Mouse (Mus musculus): ENCODE results near the gene Ly6g6f. TPM values are rescaled to one million over a fixed set of nuclear protein-coding genes. Genes with fewer than 3 reads are reported as not detected.
A peak's percentile ranks its signal among the peaks of the same experiment; 100 is the strongest.

Ly6g6f gene
- total and polyA plus RNA-seq, 3 experiments = 0.54 to 0.67 TPM; not detected in 1

DNA sequence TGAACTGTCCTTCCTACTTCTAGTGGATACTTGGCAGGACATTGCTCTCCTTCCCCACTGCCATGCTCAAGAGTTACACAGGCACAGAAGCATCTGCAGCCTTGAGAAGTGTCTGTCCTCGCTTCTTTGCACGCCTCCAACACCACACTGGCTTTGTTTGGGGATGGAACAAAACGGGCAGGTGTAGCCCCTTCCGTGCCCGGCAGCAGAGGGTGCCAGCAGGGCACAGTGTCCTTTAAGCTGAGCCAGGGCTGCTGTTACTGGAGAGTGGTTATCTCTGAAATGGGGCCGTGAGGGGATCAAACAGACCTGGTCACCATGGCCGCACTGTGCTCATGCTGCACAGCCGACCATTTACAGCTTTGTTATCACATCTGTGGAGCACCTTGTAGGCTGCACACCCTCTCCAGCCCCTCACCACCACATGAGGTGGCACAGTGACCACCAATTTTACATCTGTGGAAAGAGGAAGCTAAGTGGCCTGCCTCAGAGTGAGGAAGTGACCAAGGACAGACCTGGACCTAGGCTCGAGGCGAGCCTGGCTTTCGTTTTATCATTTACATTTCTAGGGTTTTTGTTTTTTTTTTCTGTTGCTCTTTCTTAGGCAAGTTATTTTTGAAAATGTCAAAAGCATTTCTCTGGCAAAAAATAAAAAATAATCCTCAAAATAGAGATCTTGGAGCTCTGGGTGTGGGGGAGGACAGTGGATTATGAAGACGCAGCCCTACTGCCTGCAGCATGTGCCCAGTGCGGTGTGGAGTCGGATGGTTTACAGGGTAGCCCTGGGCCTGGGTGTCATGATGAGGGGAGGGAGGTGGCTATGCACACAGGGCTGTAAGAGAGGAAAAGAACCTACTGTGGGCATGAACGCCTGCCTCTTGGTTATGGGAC is 9.3 kb upstream of the Ly6g6f start:
- no peaks in the 10 kb centered on the region; the same call in 1 of the 2 replicates for H3K79me2 ChIP-seq (replicated peaks; ENCODE audit: control insufficient read depth, extremely low read depth, insufficient read depth, poor library complexity, severe bottlenecking)
- no peaks in the 10 kb centered on the region for H3K9me3 ChIP-seq (replicated peaks; ENCODE audit: low read length)
- H3K4me2 ChIP-seq (ENCODE audit: insufficient read depth, low read depth, poor library complexity, severe bottlenecking) = no peak overlapping the region
- no peaks in the 10 kb centered on the region for H3K27me3 ChIP-seq (replicated peaks)
- DNase-seq (ENCODE audit: extremely low read depth) = no peak
- peak; percentile 20; the same call in 1 of the 2 replicates for TF ChIP-seq ZNF384 (IDR thresholded peaks at IDR 0.05; ENCODE audit: low read depth, low read length)
- TF ChIP-seq USF1 (IDR thresholded peaks at IDR 0.05; ENCODE audit: low read depth, low read length) = no peak
- H3K27ac ChIP-seq (ENCODE audit: insufficient read depth, low read depth) = no peak overlapping the region
- in situ Hi-C loops (cut with MboI; ENCODE audit: low pct_ligation_motif_present, low pct_unique_long_range_greater_than_20kb, low sequenced_read_pairs) (no loop called here), dilution Hi-C loops (cut with MboI; ENCODE audit: extremely low pct_ligation_motif_present, extremely low pct_unique_long_range_greater_than_20kb, low sequenced_read_pairs) (no loop called here)
- H3K9ac ChIP-seq (ENCODE audit: insufficient read depth, low read depth) = no peak overlapping the region
- no peak overlapping the region for H3K4me3 ChIP-seq (replicated peaks in 1 of 3; ENCODE audit: low read depth in 2 of 3, low read length in 2 of 3, poor library complexity in 1 of 3)
- peaks cover 3 to 20% of the 10 kb centered on the region in 2 experiments for H3K4me1 ChIP-seq (ENCODE audit: control insufficient read depth in 1 of 2, insufficient read depth in 2 of 2)
- peaks cover 42 to 85% of the 10 kb centered on the region in 2 experiments for H3K36me3 ChIP-seq (replicated peaks in 1 of 2; ENCODE audit: control insufficient read depth in 1 of 2, insufficient read depth in 1 of 2, low read length in 1 of 2)

DNA sequence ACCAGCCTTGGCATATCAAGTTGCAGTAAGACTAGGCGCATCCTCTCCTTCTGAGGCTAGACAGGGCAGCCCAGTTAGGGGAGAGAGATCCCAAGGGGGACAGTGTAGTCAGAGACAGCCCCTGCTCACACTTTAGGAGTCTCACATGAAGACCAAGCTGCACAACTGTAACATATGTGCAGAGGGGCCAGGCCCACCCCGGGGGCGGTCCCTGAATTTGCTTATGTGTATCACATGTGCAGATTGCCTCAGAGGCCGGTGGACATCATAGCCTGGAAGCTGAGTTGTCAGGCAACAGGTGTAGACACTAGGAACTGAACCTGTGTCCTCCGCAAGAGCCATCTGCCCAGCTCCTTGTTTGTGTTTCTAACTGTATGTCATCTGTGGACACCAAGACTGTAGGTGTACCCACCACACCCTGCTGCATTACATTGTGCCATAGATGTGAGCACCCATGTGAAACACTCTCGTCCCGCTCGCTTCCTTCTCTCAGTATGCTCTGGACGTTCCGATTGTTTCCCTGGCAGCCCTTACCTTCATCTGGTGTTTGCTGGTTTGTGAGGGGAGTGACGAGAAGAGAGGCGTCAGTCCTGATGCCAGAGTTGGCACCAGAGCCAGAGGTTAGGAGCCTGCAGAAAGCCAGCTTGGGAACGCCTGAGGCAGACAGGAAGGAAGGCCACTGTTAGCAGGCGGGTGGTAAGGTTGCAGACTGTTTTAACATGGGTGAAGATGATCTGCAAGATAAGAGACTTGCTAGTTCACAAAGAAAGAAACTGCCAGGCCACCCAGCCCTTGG is 7.2 kb upstream of the Ly6g6f start:
- Histone ChIP-seq H3K27ac (ENCODE audit: insufficient read depth, low read depth) (no peak overlapping the region), H3K79me2 (replicated peaks; ENCODE audit: control insufficient read depth, extremely low read depth, insufficient read depth, poor library complexity, severe bottlenecking) (no peaks in the 10 kb centered on the region; the same call in 1 of the 2 replicates), H3K4me1 (ENCODE audit: control insufficient read depth in 1 of 2, insufficient read depth in 2 of 2) (peaks cover 3 to 20% of the 10 kb centered on the region in 2 experiments), H3K9me3 (replicated peaks; ENCODE audit: low read length) (no peaks in the 10 kb centered on the region), H3K4me3 (replicated peaks in 1 of 3; ENCODE audit: low read depth in 2 of 3, low read length in 2 of 3, poor library complexity in 1 of 3) (no peak overlapping the region), H3K9ac (ENCODE audit: insufficient read depth, low read depth) (no peak overlapping the region), H3K4me2 (ENCODE audit: insufficient read depth, low read depth, poor library complexity, severe bottlenecking) (no peak overlapping the region), H3K36me3 (replicated peaks in 1 of 2; ENCODE audit: control insufficient read depth in 1 of 2, insufficient read depth in 1 of 2, low read length in 1 of 2) (peaks cover 37 to 66% of the 10 kb centered on the region in 2 experiments), H3K27me3 (replicated peaks) (peaks cover 3% of the 10 kb centered on the region)
- dilution Hi-C loops (cut with MboI; ENCODE audit: extremely low pct_ligation_motif_present, extremely low pct_unique_long_range_greater_than_20kb, low sequenced_read_pairs) (no loop called here), in situ Hi-C loops (cut with MboI; ENCODE audit: low pct_ligation_motif_present, low pct_unique_long_range_greater_than_20kb, low sequenced_read_pairs) (no loop called here)
- DNase-seq (ENCODE audit: extremely low read depth) = no peak
- TF ChIP-seq EP300 (IDR thresholded peaks at IDR 0.05; ENCODE audit: low read length) = no peak
- TF ChIP-seq CHD1 (IDR thresholded peaks at IDR 0.05; ENCODE audit: low read depth, low read length) = no peak
- no peak for TF ChIP-seq UBTF (IDR thresholded peaks at IDR 0.05; ENCODE audit: low read depth, low read length)
- no peak for TF ChIP-seq POLR2AphosphoS2 (IDR thresholded peaks at IDR 0.05; ENCODE audit: low read depth, low read length)
- TF ChIP-seq ZMIZ1 (IDR thresholded peaks at IDR 0.05; ENCODE audit: low read depth, low read length) = no peak
- no peak for TF ChIP-seq MEF2A (IDR thresholded peaks at IDR 0.05; ENCODE audit: borderline replicate concordance, low read depth, low read length)
- no peak for TF ChIP-seq NELFE (IDR thresholded peaks at IDR 0.05; ENCODE audit: low read depth, low read length)
- TF ChIP-seq TBP (conservative IDR thresholded peaks at IDR 0.05; ENCODE audit: low read depth, low read length) = no peak
- no peak for TF ChIP-seq E2F4 (IDR thresholded peaks at IDR 0.05; ENCODE audit: insufficient replicate concordance, low read depth, low read length)
- no peak for TF ChIP-seq POLR2A (IDR thresholded peaks at IDR 0.05; ENCODE audit: low read depth, low read length)
- TF ChIP-seq ELF1 (IDR thresholded peaks at IDR 0.05; ENCODE audit: low read depth, low read length) = no peak
- TF ChIP-seq MXI1 (IDR thresholded peaks at IDR 0.05; ENCODE audit: low read depth, low read length) = no peak
- no peak for TF ChIP-seq PAX5 (IDR thresholded peaks at IDR 0.05; ENCODE audit: low read length)
- no peak for TF ChIP-seq CHD2 (IDR thresholded peaks at IDR 0.05; ENCODE audit: low read length)
